Mouse (Mus musculus) hindbrain, embryonic 14.5 days (tissue): ENCODE results near the gene Sidt2. TPM values are rescaled to one million over a fixed set of nuclear protein-coding genes. Genes with fewer than 3 reads are reported as not detected.
A peak's percentile ranks its signal among the peaks of the same experiment; 100 is the strongest.

Source experiments
- ATAC-seq: fragments of 200-750 bp; cut with Nextera tagmentation; 2 replicates; pipeline ENCODE4 v1.8.0; 2017; ENCODE audit warnings: moderate number of reproducible peaks, mild to moderate bottlenecking, moderate TSS enrichment, moderate library complexity; ENCODE audit not compliant: low FRiP score
- DNase-seq: peaks from one replicate; pipeline ENCODE4 v3.0.0-alpha.2; 2015; ENCODE audit warnings: low spot score
- H3K27ac ChIP-seq: fragments of 300-500 bp; sonication (generic); 2 replicates; pipeline ENCODE4 v1.5.1; 2014; ENCODE audit warnings: mild to moderate bottlenecking, moderate library complexity
- H3K27me3 ChIP-seq: fragments of 300-500 bp; sonication (generic); 2 replicates; pipeline ENCODE4 v1.6.1; 2014; ENCODE audit warnings: mild to moderate bottlenecking, low read length, mixed read lengths; ENCODE audit not compliant: control insufficient read depth, insufficient read depth
- H3K36me3 ChIP-seq: fragments of 300-500 bp; sonication (generic); replicated peaks from 2 replicates; pipeline ENCODE4 v1.6.1; 2014; ENCODE audit not compliant: control insufficient read depth, insufficient read depth
- H3K4me1 ChIP-seq: fragments of 300-500 bp; sonication (generic); replicated peaks from 2 replicates; pipeline ENCODE4 v1.6.1; 2014; ENCODE audit warnings: antibody characterized with exemption, low read length, mixed read lengths; ENCODE audit not compliant: control insufficient read depth, insufficient read depth
- H3K4me2 ChIP-seq: fragments of 300-500 bp; sonication (generic); replicated peaks from 2 replicates; pipeline ENCODE4 v1.6.1; 2014; ENCODE audit warnings: mild to moderate bottlenecking, moderate library complexity
- H3K4me3 ChIP-seq: fragments of 300-500 bp; sonication (generic); replicated peaks from 2 replicates; pipeline ENCODE4 v1.5.1; 2014; ENCODE audit warnings: mild to moderate bottlenecking, low read length
- H3K9ac ChIP-seq: fragments of 300-500 bp; sonication (generic); 2 replicates; pipeline ENCODE4 v1.6.1; 2014
- H3K9me3 ChIP-seq: fragments of 300-500 bp; sonication (generic); 2 replicates; pipeline ENCODE4 v1.6.1; 2016; ENCODE audit warnings: low read length; ENCODE audit not compliant: control insufficient read depth
- whole genome bisulfite sequencing: fragments of 180-500 bp; shearing (Covaris S2); extraction: QIAGEN DNeasy Blood & Tissue Kit; methylation state at CpG from one replicate; pipeline ENCODE4 v1.1.7; 2014; 5-methylcytosine and 5-hydroxymethylcytosine counted together
- polyA plus RNA-seq: library from polyadenylated mRNA; unstranded; fragments of >200 nt; fragmentation: Nextera tagmentation; extraction: Ambion mirVana; gene quantifications from 2 replicates; pipeline ENCODE4 v1.2.1, GENCODE M21; 2014

The Sidt2 gene
- polyA plus RNA-seq, 1 experiment from 2014 or later = 48.9 TPM

DNA sequence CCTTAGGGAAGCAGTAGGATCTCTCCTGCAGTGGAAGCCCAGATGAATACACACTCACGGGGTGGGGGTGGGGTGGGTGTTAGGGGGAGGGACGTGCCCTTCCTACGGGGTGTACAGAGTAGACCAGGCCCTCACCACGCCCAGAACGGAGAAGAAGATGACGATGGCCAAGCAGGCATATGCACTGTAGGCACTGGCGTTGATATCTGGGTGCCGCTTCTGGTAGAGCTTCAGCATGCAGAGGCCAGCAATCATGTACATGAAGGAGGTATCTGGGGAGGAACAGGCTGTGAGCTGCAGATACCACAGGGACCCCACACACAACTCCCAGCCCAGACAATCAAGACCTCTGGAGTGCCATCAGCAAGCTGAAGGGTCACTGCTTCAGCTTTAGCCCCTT, 12.1 kb downstream of the Sidt2 start:
- H3K27ac ChIP-seq = no peak overlapping the region
- ATAC-seq (no peak), DNase-seq (no peak)
- H3K36me3 ChIP-seq = peaks cover 94% of the 10 kb centered on the region
- H3K4me2 ChIP-seq = no peak overlapping the region
- no peaks in the 10 kb centered on the region for H3K9me3 ChIP-seq
- H3K27me3 ChIP-seq = no peaks in the 10 kb centered on the region
- WGBS = 98% methylated on average over 8 of the region's 8 CpGs
- H3K4me1 ChIP-seq = no peaks in the 10 kb centered on the region
- no peak overlapping the region for H3K4me3 ChIP-seq
- no peak overlapping the region for H3K9ac ChIP-seq

DNA sequence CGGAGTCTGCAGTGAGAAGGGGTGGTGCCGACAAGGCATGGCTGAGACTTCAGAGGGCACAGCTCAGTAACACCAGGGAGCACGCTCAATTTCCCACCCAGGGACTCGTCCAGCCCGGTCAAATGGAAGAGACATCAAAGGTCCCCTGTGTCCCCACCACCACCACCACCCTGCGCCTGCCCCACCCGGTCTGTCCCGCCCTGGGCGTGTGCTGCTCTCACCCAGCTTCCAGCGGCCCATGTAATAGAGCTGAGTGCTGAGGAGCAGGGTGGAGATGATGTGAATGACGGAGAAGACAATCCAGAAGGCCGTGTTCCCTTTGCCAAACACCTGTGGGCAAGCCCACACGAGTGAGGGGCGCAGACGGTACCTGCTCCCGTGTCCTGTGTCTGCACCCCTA, 12.6 kb downstream of the Sidt2 start:
- no peak overlapping the region for H3K4me2 ChIP-seq
- no peak overlapping the region for H3K4me3 ChIP-seq
- no peak overlapping the region for H3K9ac ChIP-seq
- no peaks in the 10 kb centered on the region for H3K27me3 ChIP-seq
- H3K27ac ChIP-seq = no peak overlapping the region
- 94% methylated on average over 16 of the region's 16 CpGs for WGBS
- DNase-seq = no peak
- ATAC-seq = no peak
- H3K4me1 ChIP-seq = no peaks in the 10 kb centered on the region
- peaks cover 92% of the 10 kb centered on the region for H3K36me3 ChIP-seq
- no peaks in the 10 kb centered on the region for H3K9me3 ChIP-seq

DNA sequence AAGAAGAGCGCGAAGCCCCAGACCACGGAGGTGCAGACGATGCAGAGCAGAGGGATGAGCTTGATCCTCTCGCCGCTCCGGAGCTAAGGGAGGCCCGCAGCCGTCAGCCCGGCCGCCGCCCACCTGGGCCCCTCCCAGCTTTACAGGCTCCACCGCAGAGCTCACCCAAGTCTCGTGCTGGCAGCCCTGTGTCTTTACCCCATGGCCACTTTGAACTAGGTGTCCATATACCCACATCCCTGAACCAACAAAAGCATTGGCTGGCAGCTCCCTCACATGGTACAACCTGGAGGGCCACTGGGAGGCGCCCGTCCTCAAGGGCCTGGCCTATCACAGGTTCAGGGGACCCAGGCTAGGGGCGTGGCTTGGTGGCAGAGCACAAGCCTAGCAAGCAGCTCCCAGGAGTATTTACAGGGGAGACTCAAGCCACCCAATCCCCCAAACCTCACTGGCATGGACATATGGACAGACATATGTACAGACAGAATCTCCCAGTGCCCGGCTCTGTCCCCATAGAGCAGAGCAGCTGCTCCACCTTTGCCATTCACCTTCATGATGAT, 13.6 kb downstream of the Sidt2 start:
- Histone ChIP-seq H3K36me3 (peaks cover 81% of the 10 kb centered on the region), H3K9ac (no peak overlapping the region), H3K27me3 (no peaks in the 10 kb centered on the region), H3K4me1 (no peaks in the 10 kb centered on the region), H3K4me3 (no peak overlapping the region), H3K4me2 (no peak overlapping the region), H3K27ac (no peak overlapping the region), H3K9me3 (no peaks in the 10 kb centered on the region)
- 66% methylated on average over 17 of the region's 18 CpGs for WGBS
- DNase-seq = no peak
- no peak for ATAC-seq

DNA sequence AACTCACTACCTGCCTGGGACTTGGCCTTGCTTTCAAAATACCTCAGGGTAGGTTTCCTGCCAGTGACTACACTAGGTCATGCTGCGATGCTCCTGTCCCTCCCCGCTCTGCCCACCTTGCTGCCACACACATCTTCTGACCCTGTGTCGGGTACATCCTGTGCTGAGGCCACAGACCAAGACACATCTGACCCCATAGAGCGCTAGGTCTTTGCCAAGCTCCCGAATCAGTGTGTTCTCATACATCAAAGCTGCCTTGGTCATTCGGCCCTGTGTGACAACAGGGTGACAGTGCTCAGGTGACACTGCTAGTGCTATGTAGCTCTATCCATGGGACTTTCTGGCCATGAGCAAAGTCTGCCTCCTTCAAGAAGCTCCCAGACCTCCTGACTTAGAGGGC, 15.3 kb downstream of the Sidt2 start:
- 93% methylated on average over 6 of the region's 6 CpGs for WGBS
- H3K4me1 ChIP-seq = no peaks in the 10 kb centered on the region
- H3K4me3 ChIP-seq = no peak overlapping the region
- no peaks in the 10 kb centered on the region for H3K27me3 ChIP-seq
- no peaks in the 10 kb centered on the region for H3K9me3 ChIP-seq
- peaks cover 65% of the 10 kb centered on the region for H3K36me3 ChIP-seq
- no peak overlapping the region for H3K9ac ChIP-seq
- DNase-seq = no peak
- no peak overlapping the region for H3K27ac ChIP-seq
- ATAC-seq = no peak
- no peak overlapping the region for H3K4me2 ChIP-seq

DNA sequence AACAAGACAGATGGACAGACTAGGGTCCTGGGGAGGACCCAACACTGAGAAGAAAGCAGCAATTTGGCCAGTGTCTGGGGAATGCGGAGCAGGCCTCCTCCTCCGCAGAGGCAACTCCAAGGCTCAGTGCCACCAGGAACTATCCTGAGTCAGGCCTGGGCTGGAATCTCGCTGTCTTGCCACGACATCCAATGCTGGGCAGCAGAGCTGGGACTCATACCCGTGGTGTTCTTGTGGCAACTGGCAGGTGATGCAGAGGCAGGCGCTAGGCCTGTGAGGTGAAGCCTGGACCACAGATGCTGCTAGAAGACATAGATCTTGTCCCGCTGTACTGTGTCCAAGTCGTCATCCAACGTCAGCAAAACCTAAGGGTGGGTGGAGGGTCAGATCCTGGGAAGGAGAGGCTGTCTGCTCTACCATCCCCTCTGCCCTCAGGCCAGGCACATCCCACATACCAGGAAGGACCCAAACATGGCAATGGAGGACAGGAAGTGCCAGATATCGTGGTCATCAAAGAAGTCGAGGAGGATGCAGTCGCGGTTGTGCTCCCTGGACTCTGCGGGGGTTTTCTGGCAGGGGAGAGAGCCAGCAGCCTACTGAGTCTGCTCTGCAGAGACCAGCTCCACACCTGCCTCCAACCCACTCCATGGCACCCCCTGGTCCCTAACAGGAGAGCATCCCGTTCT, 16.0 kb downstream of the Sidt2 start:
- 92% methylated on average over 15 of the region's 15 CpGs for WGBS
- Histone ChIP-seq H3K4me1 (no peaks in the 10 kb centered on the region), H3K9ac (no peak overlapping the region), H3K4me2 (no peak overlapping the region), H3K27me3 (no peaks in the 10 kb centered on the region), H3K9me3 (no peaks in the 10 kb centered on the region), H3K27ac (no peak overlapping the region), H3K36me3 (peaks cover 58% of the 10 kb centered on the region), H3K4me3 (no peak overlapping the region)
- no peak for DNase-seq
- ATAC-seq = no peak

DNA sequence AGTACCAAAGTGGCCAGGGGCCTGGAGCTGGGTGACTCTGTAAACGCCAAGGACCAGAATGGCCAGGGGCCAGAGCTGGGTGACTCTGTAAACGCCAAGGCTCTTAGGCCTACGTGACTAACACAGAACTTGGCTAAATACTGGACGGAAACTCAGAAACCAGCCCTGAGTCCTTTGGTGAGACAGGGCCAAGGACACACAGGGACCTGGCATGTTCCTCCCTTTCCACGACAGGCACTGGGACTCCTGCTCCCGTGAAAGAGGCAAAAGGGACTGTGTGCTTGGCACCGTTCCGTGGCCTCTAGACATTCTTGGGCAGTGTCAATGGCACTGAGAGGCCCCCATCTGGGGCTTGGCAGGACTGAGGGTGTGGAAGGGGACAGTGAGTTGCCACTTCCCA, 17.0 kb downstream of the Sidt2 start:
- Histone ChIP-seq H3K27ac (no peak overlapping the region), H3K4me2 (no peak overlapping the region), H3K4me1 (no peaks in the 10 kb centered on the region), H3K27me3 (no peaks in the 10 kb centered on the region), H3K9ac (no peak overlapping the region), H3K36me3 (peaks cover 48% of the 10 kb centered on the region), H3K4me3 (no peak overlapping the region), H3K9me3 (no peaks in the 10 kb centered on the region)
- DNase-seq (no peak), ATAC-seq (no peak)
- WGBS = 93% methylated on average over 8 of the region's 8 CpGs

DNA sequence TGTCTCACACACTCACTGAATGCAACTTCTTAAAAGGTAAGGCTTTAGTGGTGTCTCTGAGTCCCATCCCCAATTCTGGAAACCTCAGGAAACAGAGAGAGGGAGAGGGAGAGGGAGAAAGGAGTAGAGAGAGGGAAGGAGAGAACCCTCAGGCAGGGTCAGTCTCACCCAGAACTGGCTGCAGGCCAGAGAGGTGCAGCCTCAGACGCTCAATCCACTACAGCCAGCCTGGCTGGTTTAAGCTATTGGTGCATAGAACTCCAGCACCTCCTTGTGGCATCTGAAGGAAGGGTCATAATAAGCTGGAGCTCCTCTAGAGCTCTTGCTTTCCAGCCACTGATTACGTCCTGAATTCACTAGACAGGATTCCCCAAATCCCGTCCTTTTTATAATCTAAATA, 18.2 kb downstream of the Sidt2 start:
- Histone ChIP-seq H3K4me2 (no peak overlapping the region), H3K36me3 (peaks cover 36% of the 10 kb centered on the region), H3K27me3 (no peaks in the 10 kb centered on the region), H3K9me3 (no peaks in the 10 kb centered on the region), H3K9ac (no peak overlapping the region), H3K4me1 (no peaks in the 10 kb centered on the region), H3K4me3 (no peak overlapping the region), H3K27ac (no peak overlapping the region)
- 17% methylated on average over 3 of the region's 3 CpGs for WGBS
- peak; percentile 59; the same call in 1 of the 2 replicates for ATAC-seq
- DNase-seq = peak; percentile 70

DNA sequence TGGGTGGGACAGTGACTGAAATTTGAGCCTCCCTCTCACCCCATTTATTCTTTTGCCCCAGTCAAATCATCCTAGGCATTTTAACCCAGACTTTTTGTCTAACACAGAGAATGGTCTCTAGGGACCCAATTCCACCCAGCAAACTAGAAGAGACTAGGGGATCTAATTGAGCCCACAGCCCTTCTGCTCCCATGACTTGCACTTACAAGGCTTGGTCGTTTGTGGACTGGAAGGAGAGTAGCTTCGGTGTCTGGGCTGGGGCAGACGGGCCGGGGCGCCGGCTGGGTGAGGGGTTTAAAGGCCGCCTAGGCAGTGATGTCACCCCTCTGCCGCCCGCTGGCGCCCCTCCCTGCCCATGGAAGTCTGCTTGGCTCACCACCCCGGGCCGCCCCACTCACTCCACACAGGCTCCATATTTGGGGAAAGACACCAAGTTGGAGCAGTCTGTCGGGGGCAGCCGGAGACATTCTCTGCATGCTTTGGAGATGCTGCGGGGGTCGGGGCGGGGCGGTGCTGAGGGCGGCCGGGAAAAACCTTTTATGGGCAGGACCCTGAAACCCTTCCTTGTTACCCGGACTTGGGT, 19.3 kb downstream of the Sidt2 start, which contains the start of gene Tagln:
Tagln (minus strand) TSS at position 431 of the 583 bp plus-strand sequence.
- H3K4me1 ChIP-seq = no peaks in the 10 kb centered on the region
- WGBS = 14% methylated on average over 21 of the region's 21 CpGs
- peak within 1 kb of the TSS; percentile 27 for H3K4me2 ChIP-seq
- H3K9ac ChIP-seq = no peak within 1 kb of the TSS
- no peak for DNase-seq
- H3K4me3 ChIP-seq = no peak within 1 kb of the TSS
- no peak within 1 kb of the TSS for H3K27ac ChIP-seq
- peaks cover 35% of the 10 kb centered on the region for H3K36me3 ChIP-seq
- no peak for ATAC-seq
- no peaks in the 10 kb centered on the region for H3K27me3 ChIP-seq
- H3K9me3 ChIP-seq = no peaks in the 10 kb centered on the region

DNA sequence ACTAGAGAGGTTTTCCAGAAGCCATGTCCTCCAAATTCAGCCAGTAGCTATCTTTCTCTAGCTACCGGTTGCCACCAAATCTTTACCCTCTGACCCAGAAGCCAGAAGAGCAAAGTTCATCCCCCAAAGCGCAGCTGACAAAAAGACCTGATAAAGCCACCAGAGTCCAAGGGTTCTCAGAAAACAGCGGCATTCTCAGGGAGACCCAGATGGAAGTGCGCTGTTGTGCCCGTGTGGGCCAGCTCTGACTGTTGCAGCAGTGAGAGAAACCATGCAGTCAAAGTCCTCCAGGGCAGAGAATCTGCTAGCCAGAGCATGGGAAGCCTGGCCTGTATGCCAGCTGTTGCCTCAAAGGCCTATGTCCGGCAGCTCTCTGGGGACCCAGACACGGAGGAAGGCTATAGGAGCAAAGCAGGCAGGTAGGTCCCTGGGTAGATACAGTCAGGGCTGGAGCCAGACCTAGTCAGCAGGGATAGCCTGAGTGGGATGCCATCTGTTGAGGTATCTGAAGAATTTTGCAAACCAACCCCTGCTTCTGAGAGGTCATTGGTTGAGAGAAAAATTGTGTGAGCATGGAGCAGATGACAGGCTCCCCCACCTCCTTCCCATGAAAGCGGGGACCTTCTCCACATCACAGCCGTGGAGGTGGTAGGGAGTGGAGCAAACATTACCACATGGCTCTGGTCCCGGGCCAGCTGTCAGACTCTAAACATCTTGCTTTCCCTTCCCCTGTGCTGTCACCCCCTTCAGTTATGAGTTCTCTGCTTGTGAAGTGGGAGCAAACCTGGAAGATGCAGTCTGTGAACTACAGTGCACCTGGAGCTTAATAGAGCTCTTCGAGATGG, 22.3 kb downstream of the Sidt2 start:
- H3K9me3 ChIP-seq = no peaks in the 10 kb centered on the region
- ATAC-seq (no peak), DNase-seq (no peak)
- H3K4me3 ChIP-seq = no peak overlapping the region
- H3K4me2 ChIP-seq = no peak overlapping the region
- no peaks in the 10 kb centered on the region for H3K27me3 ChIP-seq
- 76% methylated on average over 11 of the region's 11 CpGs for WGBS
- H3K9ac ChIP-seq = no peak overlapping the region
- H3K4me1 ChIP-seq = no peaks in the 10 kb centered on the region
- no peak overlapping the region for H3K27ac ChIP-seq
- H3K36me3 ChIP-seq = peaks cover 38% of the 10 kb centered on the region
